Mouse (Mus musculus): ENCODE data around the gene Cxcr3. TPM values are rescaled to one million over a fixed set of nuclear protein-coding genes. Genes with fewer than 3 reads are reported as not detected.

The Cxcr3 gene
- polyA plus RNA-seq, 1 experiment from 2014 or later, result 2.5 TPM

Other genes starting within 250 kb of the Cxcr3 start
- 7.2 and 8.8 TPM in 2 replicates for gene Taf1, start 201.5 kb downstream of the Cxcr3 start, polyA plus RNA-seq (2015; fragmentation: Nextera tagmentation; extraction: Ambion mirVana)
- 127 and 142 TPM in 2 replicates for gene Ogt, start 94.2 kb downstream of the Cxcr3 start, polyA plus RNA-seq (2015; fragmentation: Nextera tagmentation; extraction: Ambion mirVana)
- 0.38 and 1.2 TPM in 2 replicates for gene Gm4779, start 60.2 kb upstream of the Cxcr3 start, polyA plus RNA-seq (2015; fragmentation: Nextera tagmentation; extraction: Ambion mirVana)
- gene 8030474K03Rik, start 60.4 kb upstream of the Cxcr3 start, polyA plus RNA-seq (2015; fragmentation: Nextera tagmentation; extraction: Ambion mirVana), result 0.82 and 1.5 TPM in 2 replicates
- 0.59 and 0.62 TPM in 2 replicates for gene Nhsl2, start 115.1 kb upstream of the Cxcr3 start, polyA plus RNA-seq (2015; fragmentation: Nextera tagmentation; extraction: Ambion mirVana)

All from thymus, postnatal 0 days (tissue).